Mouse (Mus musculus): ENCODE data around the gene Trim17. TPM values are rescaled to one million over a fixed set of nuclear protein-coding genes. Genes with fewer than 3 reads are reported as not detected.

The Trim17 gene
- polyA plus RNA-seq, 1 experiment from 2014 or later: 0.32 TPM

DNA sequence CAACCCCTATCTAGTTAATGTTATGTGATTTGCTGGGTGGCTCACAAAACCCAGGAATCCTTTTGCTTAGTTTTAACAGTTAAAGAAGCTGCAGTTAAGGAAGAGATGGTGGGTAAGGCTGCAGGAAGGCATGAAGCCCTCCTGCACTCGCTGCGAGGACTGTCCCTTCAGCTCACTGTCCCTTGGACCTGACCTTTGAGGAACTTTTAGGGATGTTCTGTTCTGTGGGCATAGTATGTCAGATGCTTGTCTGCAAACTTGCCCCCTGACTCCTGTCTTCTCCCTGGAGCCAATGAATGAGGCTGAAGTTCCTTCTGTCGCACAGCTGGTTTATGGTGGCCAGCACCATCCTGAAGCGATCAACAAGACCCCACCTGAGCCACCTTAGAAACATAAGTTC, 34.7 kb downstream of the Trim17 start:
- H3K27ac ChIP-seq: no peak overlapping the region
- no peak for TF ChIP-seq CTCF (IDR thresholded peaks at IDR 0.05; ENCODE audit: low read depth)
- H3K36me3 ChIP-seq (ENCODE audit: insufficient read depth, low read length): peaks cover 42% of the 10 kb centered on the region
- WGBS: 96% methylated on average over 4 of the region's 4 CpGs
- no peak overlapping the region for H3K4me3 ChIP-seq (replicated peaks; ENCODE audit: low read depth, low read length)
- no peak overlapping the region for H3K4me2 ChIP-seq (ENCODE audit: low read length)
- no peaks in the 10 kb centered on the region for H3K9me3 ChIP-seq (replicated peaks; ENCODE audit: low read length)
- ATAC-seq (replicated peaks; ENCODE audit: low FRiP score, low read depth) (no peak), DNase-seq (ENCODE audit: low spot score) (no peak)
- H3K4me1 ChIP-seq (replicated peaks; ENCODE audit: insufficient read depth, low read length): 0 out of 2 replicates have a peak, but pooled peaks cover under 1% of the 10 kb centered on the region
- no peak overlapping the region for H3K9ac ChIP-seq (ENCODE audit: low read depth, low read length)
- H3K27me3 ChIP-seq (ENCODE audit: insufficient read depth, low read length): no peaks in the 10 kb centered on the region

DNA sequence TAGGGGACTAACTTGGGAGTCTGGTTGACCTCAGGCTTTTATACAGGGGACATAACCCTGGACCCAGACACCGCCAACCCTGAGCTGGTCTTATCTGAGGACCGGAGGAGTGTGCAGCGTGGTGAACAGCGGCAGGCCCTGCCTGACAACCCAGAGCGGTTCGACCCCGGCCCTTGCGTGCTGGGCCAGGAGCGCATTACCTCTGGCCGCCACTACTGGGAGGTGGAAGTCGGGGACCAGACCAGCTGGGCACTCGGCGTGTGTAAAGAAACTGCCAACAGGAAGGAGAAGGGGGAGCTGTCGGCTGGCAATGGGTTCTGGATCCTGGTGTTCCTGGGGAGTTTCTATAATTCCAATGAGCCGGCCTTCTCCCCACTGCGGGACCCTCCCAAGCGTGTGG, 35.7 kb downstream of the Trim17 start:
- no peak for ATAC-seq (replicated peaks; ENCODE audit: low FRiP score, low read depth)
- no peak for DNase-seq (ENCODE audit: low spot score)
- Histone ChIP-seq H3K9me3 (replicated peaks; ENCODE audit: low read length) (no peaks in the 10 kb centered on the region), H3K4me3 (replicated peaks; ENCODE audit: low read depth, low read length) (no peak overlapping the region), H3K27ac (no peak overlapping the region), H3K4me1 (replicated peaks; ENCODE audit: insufficient read depth, low read length) (0 out of 2 replicates have a peak, but pooled peaks cover 3% of the 10 kb centered on the region), H3K9ac (ENCODE audit: low read depth, low read length) (no peak overlapping the region), H3K4me2 (ENCODE audit: low read length) (no peak overlapping the region), H3K27me3 (ENCODE audit: insufficient read depth, low read length) (no peaks in the 10 kb centered on the region), H3K36me3 (ENCODE audit: insufficient read depth, low read length) (peaks cover 37% of the 10 kb centered on the region)
- TF ChIP-seq CTCF (IDR thresholded peaks at IDR 0.05; ENCODE audit: low read depth): no peak
- 88% methylated on average over 17 of the region's 17 CpGs for WGBS

DNA sequence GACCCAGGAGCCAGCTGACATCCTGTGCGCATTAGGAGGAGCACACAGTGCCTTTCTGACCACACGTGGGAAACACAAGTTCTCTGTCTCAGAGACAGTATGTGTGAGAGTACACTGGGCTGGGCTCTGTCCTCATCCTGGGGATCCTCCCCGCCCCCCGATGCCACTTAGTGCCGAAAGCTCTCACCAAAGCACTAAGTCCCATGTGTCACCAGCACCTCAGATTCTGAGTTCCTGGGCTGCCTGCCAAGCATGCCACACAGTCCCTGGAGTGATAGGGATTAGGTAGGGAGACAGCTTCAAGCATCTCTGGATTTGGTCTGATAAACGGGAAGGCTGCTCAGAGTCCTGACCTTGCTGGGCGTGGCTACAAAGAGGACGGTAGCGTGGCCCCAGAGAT, 36.3 kb downstream of the Trim17 start:
- Histone ChIP-seq H3K4me1 (replicated peaks; ENCODE audit: insufficient read depth, low read length) (0 out of 2 replicates have a peak, but pooled peaks cover 3% of the 10 kb centered on the region), H3K27me3 (ENCODE audit: insufficient read depth, low read length) (no peaks in the 10 kb centered on the region), H3K4me2 (ENCODE audit: low read length) (no peak overlapping the region), H3K4me3 (replicated peaks; ENCODE audit: low read depth, low read length) (no peak overlapping the region), H3K9ac (ENCODE audit: low read depth, low read length) (no peak overlapping the region), H3K9me3 (replicated peaks; ENCODE audit: low read length) (no peaks in the 10 kb centered on the region), H3K27ac (no peak overlapping the region), H3K36me3 (ENCODE audit: insufficient read depth, low read length) (peaks cover 35% of the 10 kb centered on the region)
- no peak for TF ChIP-seq CTCF (IDR thresholded peaks at IDR 0.05; ENCODE audit: low read depth)
- ATAC-seq (replicated peaks; ENCODE audit: low FRiP score, low read depth) (no peak), DNase-seq (ENCODE audit: low spot score) (no peak)
- WGBS: 83% methylated on average over 9 of the region's 9 CpGs

DNA sequence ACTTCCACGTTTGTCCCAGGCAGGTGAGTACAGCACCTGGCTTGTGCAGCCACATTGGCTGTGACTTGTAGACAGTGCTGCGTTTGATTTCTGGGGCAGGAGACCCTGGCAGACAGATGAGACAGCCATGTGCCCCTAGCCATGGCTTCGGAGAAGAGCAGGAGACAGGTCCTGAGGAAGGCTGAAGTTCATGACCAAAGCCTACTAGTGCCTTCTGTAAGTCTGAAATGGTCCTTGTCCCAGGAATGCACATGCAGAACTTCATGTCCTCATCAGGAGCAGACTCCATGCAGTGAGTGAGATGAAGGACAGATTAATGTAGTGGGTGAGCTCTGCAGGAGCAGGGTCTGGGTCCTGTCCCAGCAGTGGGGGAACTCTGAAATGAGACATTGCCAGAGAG, 37.4 kb downstream of the Trim17 start:
- no peak for TF ChIP-seq CTCF (IDR thresholded peaks at IDR 0.05; ENCODE audit: low read depth)
- DNase-seq (ENCODE audit: low spot score) (no peak), ATAC-seq (replicated peaks; ENCODE audit: low FRiP score, low read depth) (no peak)
- 83% methylated on average over 3 of the region's 3 CpGs for WGBS
- Histone ChIP-seq H3K4me1 (replicated peaks; ENCODE audit: insufficient read depth, low read length) (0 out of 2 replicates have a peak, but pooled peaks cover 3% of the 10 kb centered on the region), H3K4me3 (replicated peaks; ENCODE audit: low read depth, low read length) (no peak overlapping the region), H3K36me3 (ENCODE audit: insufficient read depth, low read length) (peaks cover 35% of the 10 kb centered on the region), H3K27ac (no peak overlapping the region), H3K9ac (ENCODE audit: low read depth, low read length) (no peak overlapping the region), H3K27me3 (ENCODE audit: insufficient read depth, low read length) (no peaks in the 10 kb centered on the region), H3K9me3 (replicated peaks; ENCODE audit: low read length) (no peaks in the 10 kb centered on the region), H3K4me2 (ENCODE audit: low read length) (no peak overlapping the region)

DNA sequence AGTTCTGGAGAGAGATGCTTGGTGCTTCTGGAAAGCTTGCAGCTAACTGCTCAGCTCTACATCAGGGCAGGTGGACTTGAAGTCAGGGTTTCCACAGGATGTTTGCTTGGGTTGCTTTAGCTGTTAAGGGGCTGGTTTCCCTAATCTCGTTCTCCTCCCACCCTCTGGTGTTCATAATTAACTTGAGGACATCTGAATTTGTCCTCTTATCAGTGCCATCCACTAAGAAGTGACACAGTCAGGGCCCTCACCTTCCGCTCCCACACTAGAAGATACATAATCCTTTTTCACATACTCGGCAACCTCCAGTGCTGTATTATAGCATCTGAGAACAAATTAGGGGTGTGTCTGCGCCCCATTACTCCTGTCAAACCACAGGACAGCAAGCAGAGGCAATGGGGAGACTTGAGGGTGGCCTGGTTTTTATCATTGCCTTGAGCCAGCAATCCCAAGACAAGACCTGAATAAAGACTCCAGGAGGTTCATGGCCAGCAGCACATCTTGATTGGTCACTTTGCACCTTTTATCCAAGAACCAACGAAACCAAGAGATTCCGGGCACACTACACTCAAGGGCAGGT, 38.7 kb downstream of the Trim17 start:
- no peak for DNase-seq (ENCODE audit: low spot score)
- no peak for ATAC-seq (replicated peaks; ENCODE audit: low FRiP score, low read depth)
- Histone ChIP-seq H3K27me3 (ENCODE audit: insufficient read depth, low read length) (no peaks in the 10 kb centered on the region), H3K9ac (ENCODE audit: low read depth, low read length) (no peak overlapping the region), H3K4me1 (replicated peaks; ENCODE audit: insufficient read depth, low read length) (0 out of 2 replicates have a peak, but pooled peaks cover 3% of the 10 kb centered on the region), H3K4me3 (replicated peaks; ENCODE audit: low read depth, low read length) (no peak overlapping the region), H3K27ac (no peak overlapping the region), H3K4me2 (ENCODE audit: low read length) (no peak overlapping the region), H3K36me3 (ENCODE audit: insufficient read depth, low read length) (peaks cover 25% of the 10 kb centered on the region), H3K9me3 (replicated peaks; ENCODE audit: low read length) (no peaks in the 10 kb centered on the region)
- TF ChIP-seq CTCF (IDR thresholded peaks at IDR 0.05; ENCODE audit: low read depth): no peak
- whole genome bisulfite sequencing: 68% methylated on average over 6 of the region's 6 CpGs

DNA sequence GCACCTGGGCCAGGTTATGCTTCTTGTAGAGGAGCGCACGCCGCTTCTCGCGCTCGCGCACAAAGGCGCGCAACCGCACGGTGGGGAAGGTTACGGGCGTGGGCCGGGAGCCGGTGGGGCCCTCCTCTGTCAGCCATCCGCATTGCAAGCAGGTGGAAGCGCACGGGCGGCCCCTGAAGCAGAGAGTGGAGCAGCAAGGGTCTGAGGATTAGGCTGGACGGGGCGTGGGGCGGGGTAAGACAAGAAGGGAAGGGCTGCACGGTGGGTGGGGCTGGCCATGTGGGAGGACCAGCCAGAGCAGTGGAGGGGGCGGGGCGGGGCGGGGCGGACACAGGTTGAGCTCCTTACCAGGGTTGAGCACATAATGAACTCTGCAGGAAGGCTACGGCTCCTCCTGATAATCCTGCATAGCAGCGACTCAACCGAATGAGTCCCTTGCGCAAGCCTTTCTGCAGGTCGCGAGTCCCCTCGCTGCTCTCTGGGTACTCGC, 39.9 kb downstream of the Trim17 start:
- H3K4me2 ChIP-seq (ENCODE audit: low read length): peak overlapping the region; percentile 56
- peak; percentile 81 for ATAC-seq (replicated peaks; ENCODE audit: low FRiP score, low read depth)
- H3K27ac ChIP-seq: no peak overlapping the region
- peak; percentile 68 for DNase-seq (ENCODE audit: low spot score)
- H3K36me3 ChIP-seq (ENCODE audit: insufficient read depth, low read length): peaks cover 15% of the 10 kb centered on the region; the same call in 1 of the 2 replicates
- peak; percentile 34; the same call in 1 of the 2 replicates for TF ChIP-seq CTCF (IDR thresholded peaks at IDR 0.05; ENCODE audit: low read depth)
- no peaks in the 10 kb centered on the region for H3K9me3 ChIP-seq (replicated peaks; ENCODE audit: low read length)
- H3K27me3 ChIP-seq (ENCODE audit: insufficient read depth, low read length): no peaks in the 10 kb centered on the region
- 0 out of 2 replicates have a peak, but pooled peaks cover 3% of the 10 kb centered on the region for H3K4me1 ChIP-seq (replicated peaks; ENCODE audit: insufficient read depth, low read length)
- WGBS: under 1% methylated on average over 35 of the region's 35 CpGs
- H3K9ac ChIP-seq (ENCODE audit: low read depth, low read length): no peak overlapping the region
- peak overlapping the region; percentile 26 for H3K4me3 ChIP-seq (replicated peaks; ENCODE audit: low read depth, low read length)

Measured in kidney, postnatal 0 days (tissue).